Mouse (Mus musculus): Measurements from ENCODE around the gene Olfr648.

DNA sequence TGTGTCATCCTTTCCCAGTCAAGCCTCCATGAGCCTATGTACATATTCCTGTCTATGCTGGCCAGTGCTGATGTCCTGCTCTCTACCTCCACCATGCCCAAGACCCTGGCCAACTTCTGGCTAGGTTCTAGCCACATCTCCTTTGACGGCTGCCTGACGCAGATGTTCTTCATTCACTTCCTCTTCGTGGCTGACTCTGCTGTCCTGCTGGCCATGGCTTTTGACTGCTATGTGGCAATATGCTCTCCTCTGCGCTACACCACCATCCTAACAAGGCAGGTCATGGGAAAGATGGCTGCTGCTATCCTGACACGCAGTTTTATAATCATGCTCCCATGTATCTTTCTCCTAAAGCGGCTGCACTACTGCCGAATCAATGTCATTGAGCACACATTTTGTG lies 23.0 kb upstream of the Olfr648 start:
- TF ChIP-seq CTCF (IDR thresholded peaks at IDR 0.05; ENCODE audit: borderline replicate concordance, insufficient read depth, low read depth, low read length) (no peak), POLR2A (IDR thresholded peaks at IDR 0.05; ENCODE audit: borderline replicate concordance, insufficient read depth, low read length) (no peak)
